Mouse (Mus musculus) small intestine, adult 10 weeks (tissue): ENCODE measurements around the gene Crisp1. TPM values are rescaled to one million over a fixed set of nuclear protein-coding genes. Genes with fewer than 3 reads are reported as not detected.

Experiments used
- polyA plus RNA-seq: library from polyadenylated mRNA; stranded (reverse); fragments of 350-450 nt; fragmentation: Illumina TruSeq; extraction: RNeasy Lipid Tissue Mini Kit (QIAGEN cat#74804); gene quantifications from one replicate; pipeline ENCODE4 v1.2.3, GENCODE M21; 2014; ENCODE audit warnings: low replicate concordance

The Crisp1 gene
- not detected for polyA plus RNA-seq

GRCm38 (mm10) chr17:40319062-40319461 lies at the start of gene Crisp1:
Crisp1 (minus strand) TSS chr17:40319207.

Other genes starting within 250 kb of the Crisp1 start
- not detected for gene AC192777.2, start 223.8 kb downstream of the Crisp1 start, polyA plus RNA-seq
- gene Pgk2, start 110.6 kb downstream of the Crisp1 start, polyA plus RNA-seq: 0.26 TPM
- 0.41 TPM for gene Crisp3, start 76.9 kb downstream of the Crisp1 start, polyA plus RNA-seq
- not detected for gene Esp8, start 200.8 kb upstream of the Crisp1 start, polyA plus RNA-seq
- gene Esp6, start 242.3 kb upstream of the Crisp1 start, polyA plus RNA-seq: not detected